Mouse (Mus musculus) cerebellum, adult 2 months (tissue): ENCODE results near the gene Oxa1l. TPM values are rescaled to one million over a fixed set of nuclear protein-coding genes. Genes with fewer than 3 reads are reported as not detected.

Source experiments
- DNase-seq, 2 experiments: peaks; one replicate each; pipeline ENCODE4 v3.0.0; 2021
- H3K27ac ChIP-seq: fragments of 200-500 bp; 2 replicates; pipeline ENCODE4 v1.5.1; 2012; ENCODE audit warnings: low read length, control low read depth, inconsistent platforms; ENCODE audit not compliant: insufficient read depth
- H3K27me3 ChIP-seq: fragments of 200-500 bp; 2 replicates; pipeline ENCODE4 v1.6.1; 2012; ENCODE audit warnings: inconsistent platforms, mild to moderate bottlenecking, low read length, moderate library complexity; ENCODE audit not compliant: control insufficient read depth, insufficient read depth
- H3K4me1 ChIP-seq: fragments of 200-500 bp; 2 replicates; pipeline ENCODE4 v1.6.1; 2011; ENCODE audit warnings: low read length; ENCODE audit not compliant: control insufficient read depth, insufficient read depth
- H3K4me3 ChIP-seq: fragments of 200-500 bp; replicated peaks from 2 replicates; pipeline ENCODE3; 2011; ENCODE audit warnings: mild to moderate bottlenecking, low read depth, low read length, control low read depth; ENCODE audit not compliant: insufficient read depth
- CTCF ChIP-seq: fragments of 200-500 bp; IDR thresholded peaks from 2 replicates; pipeline ENCODE4 v1.5.1; 2011; ENCODE audit warnings: low read depth, mild to moderate bottlenecking, control low read depth, low read length, moderate library complexity, borderline replicate concordance; ENCODE audit not compliant: insufficient read depth
- POLR2A ChIP-seq: fragments of 200-500 bp; IDR thresholded peaks from 2 replicates; pipeline ENCODE4 v1.6.1; 2011; ENCODE audit warnings: low read length, control low read depth, borderline replicate concordance; ENCODE audit not compliant: insufficient read depth
- WGBS: fragments of 180-500 bp; shearing (Covaris S2); methylation state at CpG from one replicate; pipeline ENCODE4 v1.1.7; 2018; 5-methylcytosine and 5-hydroxymethylcytosine counted together
- polyA plus RNA-seq: library from polyadenylated mRNA; depleted of rRNA; stranded (reverse); fragments of >200 nt; gene quantifications from 2 replicates; pipeline ENCODE4 v1.2.3, GENCODE M21; 2012

The Oxa1l gene
- polyA plus RNA-seq, 1 experiment, result 87.4 TPM

GRCm38 (mm10) chr14:54385968-54386618 lies 25.5 kb downstream of the Oxa1l start:
- TF ChIP-seq CTCF (no peak), POLR2A (no peak)
- no peak for DNase-seq

GRCm38 (mm10) chr14:54387546-54387945 lies 26.9 kb downstream of the Oxa1l start:
- 43% methylated on average over 6 of the region's 6 CpGs for WGBS
- Histone ChIP-seq H3K4me3 (no peak overlapping the region), H3K4me1 (no peaks in the 10 kb centered on the region), H3K27me3 (no peaks in the 10 kb centered on the region), H3K27ac (no peak overlapping the region)
- no peak for DNase-seq
- no peak for TF ChIP-seq CTCF
- no peak for TF ChIP-seq POLR2A

More at GRCm38 (mm10) chr14:54385968-54386618, 25.5 kb downstream of the Oxa1l start:
- H3K4me3 ChIP-seq, result no peak overlapping the region
- 73% methylated on average over 7 of the region's 7 CpGs for WGBS
- H3K27ac ChIP-seq, result no peak overlapping the region
- H3K4me1 ChIP-seq, result no peaks in the 10 kb centered on the region
- H3K27me3 ChIP-seq, result no peaks in the 10 kb centered on the region

- DNase-seq, result no peak
- 49% methylated on average over 6 of the region's 6 CpGs for WGBS
- TF ChIP-seq POLR2A (no peak), CTCF (no peak)
- no peak overlapping the region for H3K4me3 ChIP-seq
- no peaks in the 10 kb centered on the region for H3K27me3 ChIP-seq
- H3K4me1 ChIP-seq, result no peaks in the 10 kb centered on the region
- no peak overlapping the region for H3K27ac ChIP-seq
These were observed 30.2 kb downstream of the Oxa1l start for GRCm38 (mm10) chr14:54390843-54391242.

- no peak overlapping the region for H3K27ac ChIP-seq
- no peak for TF ChIP-seq POLR2A
- no peak for TF ChIP-seq CTCF
- 83% methylated on average over 3 of the region's 3 CpGs for WGBS
- DNase-seq, result no peak
- H3K27me3 ChIP-seq, result no peaks in the 10 kb centered on the region
- H3K4me1 ChIP-seq, result no peaks in the 10 kb centered on the region
- no peak overlapping the region for H3K4me3 ChIP-seq
These were observed 33.2 kb downstream of the Oxa1l start for GRCm38 (mm10) chr14:54393794-54394193.

- DNase-seq, result no peak
- TF ChIP-seq POLR2A, result no peak
- TF ChIP-seq CTCF, result no peak
- Histone ChIP-seq H3K4me3 (no peak overlapping the region), H3K27me3 (no peaks in the 10 kb centered on the region), H3K4me1 (no peaks in the 10 kb centered on the region), H3K27ac (no peak overlapping the region)
These were observed 33.7 kb downstream of the Oxa1l start for GRCm38 (mm10) chr14:54394309-54394708.

GRCm38 (mm10) chr14:54396685-54397084 lies 36.1 kb downstream of the Oxa1l start:
- no peak for DNase-seq
- 65% methylated on average over 7 of the region's 7 CpGs for WGBS
- Histone ChIP-seq H3K27ac (no peak overlapping the region), H3K4me1 (no peaks in the 10 kb centered on the region), H3K4me3 (no peak overlapping the region), H3K27me3 (no peaks in the 10 kb centered on the region)
- TF ChIP-seq CTCF, result no peak
- TF ChIP-seq POLR2A, result no peak

GRCm38 (mm10) chr14:54397872-54398527 lies 37.4 kb downstream of the Oxa1l start:
- Histone ChIP-seq H3K4me1 (no peaks in the 10 kb centered on the region), H3K27ac (no peak overlapping the region), H3K4me3 (no peak overlapping the region), H3K27me3 (no peaks in the 10 kb centered on the region)
- TF ChIP-seq POLR2A (no peak), CTCF (no peak)
- 77% methylated on average over 7 of the region's 7 CpGs for WGBS
- DNase-seq, result no peak

- no peak overlapping the region for H3K4me3 ChIP-seq
- no peak for DNase-seq
- H3K27me3 ChIP-seq, result no peaks in the 10 kb centered on the region
- H3K27ac ChIP-seq, result no peak overlapping the region
- no peak for TF ChIP-seq CTCF
- no peaks in the 10 kb centered on the region for H3K4me1 ChIP-seq
- 82% methylated on average over 7 of the region's 7 CpGs for WGBS
These were observed 37.9 kb downstream of the Oxa1l start for GRCm38 (mm10) chr14:54398528-54398916.
